Mouse (Mus musculus) c-Kit-positive CD71-positive TER-119-negative erythroid progenitor cells, embryonic 14.5 days (primary cell): ENCODE results near the gene Cbwd1.

Source experiments
- DNase-seq: peaks from one replicate; pipeline ENCODE4 v3.0.0-alpha.2; 2013; ENCODE audit warnings: low read depth

The Cbwd1 gene

DNA sequence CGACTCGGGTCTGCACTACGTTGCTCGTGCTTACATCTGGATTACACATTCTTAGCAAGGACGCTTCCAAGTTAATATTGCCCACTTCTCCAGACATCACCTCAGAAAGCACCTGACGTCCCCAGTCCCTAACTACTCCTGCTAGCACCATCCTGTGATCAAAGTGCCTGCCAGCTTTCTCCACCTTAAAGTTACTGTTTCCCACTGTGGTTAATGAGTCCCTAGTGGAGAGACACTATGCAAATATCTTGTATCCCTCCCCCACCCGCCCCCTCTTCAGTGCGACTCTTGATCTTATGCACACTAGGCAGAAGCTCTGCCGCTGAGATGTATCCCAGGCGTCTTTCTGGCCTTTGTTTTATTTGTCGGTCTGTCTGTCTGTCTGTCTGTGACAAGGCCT is 16.6 kb upstream of the Cbwd1 start:
- no peak for DNase-seq

DNA sequence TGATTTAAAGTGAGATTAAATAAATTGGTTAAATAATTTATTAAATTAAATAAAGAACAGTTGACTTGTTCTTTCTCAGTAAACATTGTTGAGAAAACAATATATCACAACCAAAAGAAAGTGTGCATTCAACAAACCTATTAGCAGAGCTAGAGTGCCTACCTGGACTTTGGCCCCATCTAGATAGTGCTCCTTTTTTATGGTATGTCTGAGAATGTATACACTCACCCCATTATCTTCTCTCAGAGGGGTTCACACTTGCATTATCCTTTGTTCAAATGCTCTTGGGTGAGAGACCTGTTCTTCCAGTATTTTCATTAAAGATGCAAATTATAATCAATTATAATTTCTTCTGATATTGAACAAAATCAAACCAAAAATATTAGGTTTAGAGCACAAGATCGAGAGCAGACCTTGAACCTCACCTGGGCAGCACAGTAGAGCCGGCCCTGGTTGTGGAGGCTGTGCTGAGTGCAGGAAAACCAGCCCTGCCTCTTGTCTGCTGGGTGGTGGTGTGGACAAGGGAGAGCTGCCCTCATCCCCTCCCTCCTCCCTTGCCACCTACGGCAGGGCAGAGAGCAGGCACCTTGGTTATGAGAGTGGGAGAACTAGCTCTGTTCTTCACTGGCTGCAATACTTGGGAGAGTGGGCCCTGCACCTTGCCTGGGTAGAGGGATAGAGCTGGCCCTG is 11.4 kb upstream of the Cbwd1 start:
- no peak for DNase-seq

DNA sequence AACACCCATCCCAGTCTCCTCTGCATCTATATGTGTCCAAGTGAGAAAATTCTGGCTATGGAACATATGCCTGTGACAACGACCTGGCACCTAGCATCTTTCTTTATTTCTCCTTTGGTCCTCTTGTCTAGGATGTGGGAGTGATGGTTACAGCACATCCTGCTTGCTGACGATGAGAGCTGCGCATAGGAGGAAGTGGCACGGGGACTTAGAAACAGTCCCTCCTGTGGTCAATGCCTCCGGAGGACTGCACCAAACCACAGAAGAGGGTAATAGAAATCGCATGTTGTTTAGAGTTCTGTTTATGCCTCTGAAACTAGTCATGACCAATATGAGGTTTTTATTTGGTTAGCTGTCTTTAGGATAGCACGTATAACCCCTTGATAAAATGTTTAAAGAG is 9.9 kb upstream of the Cbwd1 start:
- no peak for DNase-seq

DNA sequence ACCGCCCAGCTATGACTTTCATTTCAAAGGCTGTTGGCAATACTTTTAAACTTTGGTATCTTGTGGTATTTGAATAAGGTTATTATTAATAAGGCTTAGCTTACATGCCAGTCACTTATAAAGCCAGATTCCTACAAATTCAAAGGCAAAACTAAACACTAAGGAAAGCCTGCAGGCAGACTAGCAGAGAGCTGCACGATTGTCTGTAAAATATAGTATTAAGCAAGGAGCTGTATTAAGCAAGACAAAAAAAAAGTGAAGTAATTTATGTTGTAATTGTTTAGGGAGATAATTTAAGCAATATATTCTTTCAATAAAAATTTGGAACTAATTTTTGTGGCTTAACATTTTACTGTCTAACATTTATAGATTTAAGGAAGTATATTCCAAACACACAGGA is 5.5 kb upstream of the Cbwd1 start:
- DNase-seq, result no peak

DNA sequence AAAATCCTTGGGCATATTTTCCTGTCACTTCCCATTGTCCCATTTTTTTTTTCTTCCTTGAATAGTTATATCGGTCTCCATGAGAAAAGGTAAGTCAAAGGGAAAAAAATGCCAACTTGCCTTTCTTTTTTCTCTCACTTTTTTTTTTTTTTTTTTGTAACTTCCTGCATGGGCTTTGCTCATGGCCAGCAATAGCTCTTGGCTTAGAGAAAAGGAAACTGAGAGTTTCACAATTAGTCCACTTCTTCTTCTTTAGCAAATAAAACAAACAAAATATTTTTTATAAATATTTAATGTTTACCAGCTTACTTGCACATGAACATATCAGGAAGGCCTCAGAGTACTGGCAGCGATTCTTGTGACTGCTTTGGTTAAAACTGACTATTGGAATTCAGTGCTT is 4.8 kb upstream of the Cbwd1 start:
- DNase-seq, result no peak

DNA sequence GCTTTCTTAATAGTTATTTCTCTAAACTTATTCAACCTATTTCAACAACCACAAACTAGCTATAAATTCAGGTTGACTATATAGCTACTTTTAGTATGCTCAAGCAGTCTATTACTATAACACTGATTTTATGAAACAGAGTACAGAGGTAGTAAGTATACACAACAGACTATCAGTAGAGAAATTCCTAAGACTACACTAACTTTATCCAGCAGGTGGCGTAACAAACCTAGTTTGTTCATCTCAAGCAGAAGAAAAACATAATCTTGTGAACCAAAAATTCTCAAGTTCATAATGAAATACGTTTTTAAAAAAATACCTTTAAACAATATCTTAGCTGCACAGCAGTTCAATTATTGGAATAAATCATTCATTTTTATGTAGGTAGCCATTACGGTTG is 2.9 kb downstream of the Cbwd1 start:
- peak; percentile 59 for DNase-seq

DNA sequence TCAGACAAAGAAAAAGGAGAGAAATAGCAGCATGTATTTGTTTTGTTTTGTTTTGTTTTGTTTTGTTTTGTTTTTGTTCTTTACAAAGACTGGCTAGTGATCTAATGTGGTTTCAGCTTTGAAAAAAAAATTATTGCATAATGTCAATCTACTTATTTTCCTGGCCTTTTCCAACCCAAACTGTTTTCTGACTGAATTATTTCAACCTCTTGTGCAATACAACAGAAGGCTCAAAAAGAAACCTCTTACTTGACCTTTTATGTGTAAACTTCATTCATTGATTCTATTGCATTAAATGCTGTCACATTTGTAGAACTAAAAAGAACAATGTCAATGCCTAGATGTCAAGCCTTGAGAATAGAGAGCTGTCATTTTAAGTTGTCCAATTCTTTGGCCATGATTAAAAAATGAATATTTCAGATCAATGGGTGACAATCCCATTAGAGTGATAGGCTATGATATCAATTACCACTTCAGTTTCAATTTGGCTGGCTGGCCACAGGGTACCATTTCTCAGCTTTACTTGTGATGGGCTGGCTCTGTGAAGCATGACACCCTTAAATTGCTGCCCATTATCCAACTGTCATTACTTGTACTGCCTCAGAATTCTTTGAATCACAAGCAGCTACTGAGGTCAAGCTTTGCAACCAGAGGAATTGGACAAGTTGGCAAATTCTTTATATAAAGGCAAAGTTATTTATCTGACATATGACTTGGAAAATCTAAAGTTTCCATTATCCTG is 15.7 kb downstream of the Cbwd1 start:
- DNase-seq, result no peak

DNA sequence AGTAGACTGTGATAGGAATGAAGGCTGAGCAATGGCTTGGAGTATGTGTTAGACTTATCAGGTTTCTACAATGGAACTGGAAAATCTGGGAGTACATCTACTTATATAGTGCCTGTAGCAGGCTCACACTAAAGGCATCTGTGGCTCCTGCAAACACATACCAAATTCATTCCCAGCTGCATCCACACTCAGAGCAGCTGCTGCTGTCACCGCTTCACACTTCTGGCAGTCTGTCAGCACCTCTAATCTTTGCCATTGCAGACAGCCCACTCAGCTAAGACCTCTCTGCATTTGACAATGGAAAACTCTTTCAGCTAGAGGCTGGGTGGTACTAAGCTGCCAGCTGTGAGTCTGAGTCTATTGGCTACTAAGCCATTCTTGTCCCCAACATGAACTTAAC is 24.3 kb downstream of the Cbwd1 start:
- DNase-seq, result no peak

DNA sequence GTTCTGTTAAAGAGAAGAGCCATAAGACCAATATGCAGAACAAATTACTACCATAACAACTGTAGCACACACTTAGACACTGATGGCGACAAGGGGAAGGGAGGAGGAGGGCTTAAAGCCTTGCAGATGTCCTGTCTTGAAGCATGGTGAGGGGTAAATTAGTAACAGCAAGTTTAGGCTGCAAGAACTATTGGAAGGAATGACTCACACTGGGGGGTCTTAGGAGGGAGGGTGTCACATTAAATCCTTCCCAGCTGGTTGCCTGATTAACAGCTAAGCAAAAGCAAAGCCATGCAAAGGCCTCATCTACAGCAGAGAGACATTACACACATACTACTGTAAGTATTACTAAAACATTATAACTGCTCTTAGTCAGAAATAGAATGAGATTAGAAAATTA is 32.4 kb downstream of the Cbwd1 start:
- no peak for DNase-seq

DNA sequence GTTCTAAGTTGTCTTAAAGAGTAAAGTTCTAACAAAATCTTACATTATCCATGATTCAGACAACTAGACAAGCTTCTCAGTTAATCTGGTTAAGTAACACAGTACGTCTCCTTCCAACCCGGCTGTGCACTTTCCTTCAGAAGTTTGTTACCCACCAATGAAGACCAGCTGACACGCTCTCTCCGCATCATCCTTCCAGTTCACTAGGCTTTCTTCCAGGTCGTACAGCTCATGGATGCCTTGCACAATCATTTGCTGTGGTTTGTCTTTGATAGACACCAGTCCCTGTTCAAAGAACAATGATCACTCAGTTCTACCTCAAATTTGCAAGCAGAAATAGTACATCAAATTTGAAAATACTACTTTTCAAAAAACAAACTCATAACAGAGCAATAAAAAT is 40.5 kb downstream of the Cbwd1 start:
- no peak for DNase-seq

DNA sequence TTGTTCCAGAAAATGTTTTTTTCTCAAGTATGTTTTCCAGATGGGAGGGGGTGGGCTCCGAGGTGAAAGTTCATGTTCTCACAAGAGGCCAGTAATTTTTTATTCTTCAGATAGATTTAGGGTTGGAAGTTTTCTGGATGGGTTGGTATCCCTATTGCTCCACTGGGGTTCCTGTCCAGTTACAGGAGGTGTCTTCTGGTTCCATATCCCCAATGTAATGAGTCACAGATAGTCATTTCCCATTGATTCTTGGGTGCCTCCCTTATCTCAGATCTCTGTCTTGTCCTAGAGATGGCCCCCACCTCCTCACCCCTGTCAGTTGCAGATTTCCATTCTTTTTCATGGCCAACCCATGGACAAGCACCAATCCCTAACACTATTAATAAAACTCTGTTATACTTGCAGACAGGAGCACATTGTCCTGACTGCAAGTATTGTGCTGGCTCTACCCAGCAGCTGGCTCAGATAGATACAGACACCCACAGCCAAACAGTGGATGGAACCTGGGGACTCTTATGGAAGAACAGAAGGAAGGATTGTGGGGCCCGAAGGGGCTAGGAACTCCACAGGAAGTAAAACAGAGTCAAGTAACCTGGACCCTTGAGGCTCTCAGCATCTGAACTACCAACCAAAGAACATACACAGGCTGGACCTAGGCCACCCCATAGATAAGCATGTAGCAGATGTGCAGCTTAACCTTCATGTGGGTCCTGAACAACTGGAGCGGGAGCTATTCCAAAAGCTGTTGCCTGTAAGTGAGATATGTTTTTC is 52.8 kb downstream of the Cbwd1 start:
- DNase-seq, result no peak

DNA sequence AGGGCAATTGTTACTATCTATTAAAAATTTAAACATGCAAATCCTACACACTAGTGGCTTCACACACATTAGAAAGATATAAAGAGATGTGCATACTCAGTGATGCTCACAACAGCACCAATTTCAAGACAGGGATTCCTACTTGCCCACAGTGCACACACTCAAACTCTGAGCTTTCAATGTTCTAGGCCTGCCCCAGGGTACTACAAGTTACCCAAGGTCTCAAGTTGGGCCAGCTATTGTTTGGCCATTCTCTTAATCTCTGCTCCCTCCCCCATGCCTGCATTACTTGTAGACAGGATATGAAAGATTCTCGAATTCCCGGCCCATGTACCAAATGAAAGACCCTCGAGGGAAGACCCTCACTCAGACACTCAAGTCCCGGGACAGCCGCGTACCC is 53.8 kb downstream of the Cbwd1 start:
- no peak for DNase-seq

DNA sequence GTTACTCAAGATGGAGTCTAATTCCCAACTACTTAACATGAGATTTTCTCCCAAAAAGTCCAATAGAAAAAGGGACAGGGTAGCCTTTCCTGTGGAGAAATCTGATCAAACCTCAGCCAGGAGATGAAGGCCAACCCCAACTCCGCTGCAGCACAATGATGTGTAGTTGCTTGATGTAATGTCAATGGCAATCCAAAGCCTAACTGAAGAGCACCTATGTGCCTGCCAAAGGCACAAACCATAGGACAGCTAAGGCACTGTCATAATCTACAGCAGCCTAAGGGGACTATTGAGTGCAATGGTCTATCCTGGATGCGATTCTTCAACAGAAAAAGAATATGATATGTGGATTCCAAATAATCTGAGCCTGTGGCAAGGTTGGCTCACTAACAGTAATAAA is 58.6 kb downstream of the Cbwd1 start:
- no peak for DNase-seq

DNA sequence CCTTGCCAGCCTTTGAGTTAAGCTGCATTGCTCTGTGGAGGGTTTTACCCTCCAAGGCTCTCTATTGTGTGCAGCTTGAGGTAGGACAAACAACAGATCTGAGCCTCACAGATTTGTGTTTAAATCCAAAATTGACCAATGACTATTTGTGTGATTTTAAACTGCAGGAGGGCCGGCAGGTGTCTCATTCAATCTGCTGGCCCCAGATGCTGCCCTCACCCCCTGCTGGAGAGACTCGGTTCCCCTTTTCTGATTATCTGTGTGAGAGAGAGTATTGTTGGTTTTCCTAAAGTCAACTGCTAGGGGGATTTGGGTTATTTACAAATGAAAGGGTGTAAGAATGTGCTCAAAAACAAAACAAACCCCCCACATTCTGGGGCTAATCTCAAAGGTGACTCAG is 59.2 kb downstream of the Cbwd1 start:
- DNase-seq, result no peak

DNA sequence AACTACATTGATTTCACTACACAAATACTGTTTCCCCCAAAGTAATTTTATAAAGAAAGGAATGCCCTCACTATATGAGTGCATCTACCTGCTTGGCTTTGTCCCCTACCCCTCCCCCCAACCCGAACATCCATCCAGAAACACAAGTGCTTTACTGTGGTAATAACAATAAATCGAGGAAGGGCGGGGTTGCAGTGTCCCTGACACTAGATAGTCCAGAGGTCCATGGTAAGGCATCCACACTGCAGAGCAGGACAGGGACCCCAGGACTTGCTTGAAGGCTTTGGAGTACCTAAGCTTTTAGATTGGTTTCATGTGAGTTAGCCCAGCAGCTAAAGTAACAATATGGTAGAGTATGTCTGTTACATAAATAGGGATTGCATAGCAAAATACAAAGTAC is 59.7 kb downstream of the Cbwd1 start:
- no peak for DNase-seq

DNA sequence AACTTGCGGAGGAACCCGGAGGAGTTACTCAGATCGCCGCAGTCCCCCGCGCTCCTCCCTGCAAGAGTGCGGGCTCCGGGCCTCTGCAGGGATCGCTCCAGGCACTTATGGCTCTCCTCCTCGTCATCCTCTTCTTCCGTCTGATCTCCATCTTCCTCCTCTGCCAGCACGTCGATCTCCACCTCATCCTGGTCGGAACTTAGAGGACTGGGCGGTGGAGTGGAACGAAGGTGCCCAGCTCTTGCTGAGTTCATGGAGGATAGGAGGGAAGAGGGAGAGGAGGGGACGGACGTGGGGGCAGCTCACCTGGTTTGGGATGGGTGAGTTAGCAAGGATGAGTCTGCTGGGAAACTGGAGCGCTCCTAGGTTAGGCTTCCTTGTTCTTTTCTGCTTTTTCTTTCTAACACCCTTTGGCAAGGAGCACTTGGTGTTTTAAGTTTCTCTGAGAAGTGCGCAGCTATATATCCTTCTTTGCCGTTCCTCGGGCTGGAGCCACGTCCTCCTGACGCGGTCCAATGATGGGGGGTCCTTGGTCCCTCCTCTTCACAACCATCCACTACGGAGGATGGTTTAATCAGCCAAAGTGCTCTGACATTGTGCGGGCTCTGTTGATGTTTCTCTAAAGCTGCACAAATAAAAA is 60.7 kb downstream of the Cbwd1 start, which contains the start of gene Foxd4:
Gene Foxd4 (minus strand): TSS at position 617 of the 640 bp plus-strand sequence.
- DNase-seq, result no peak

DNA sequence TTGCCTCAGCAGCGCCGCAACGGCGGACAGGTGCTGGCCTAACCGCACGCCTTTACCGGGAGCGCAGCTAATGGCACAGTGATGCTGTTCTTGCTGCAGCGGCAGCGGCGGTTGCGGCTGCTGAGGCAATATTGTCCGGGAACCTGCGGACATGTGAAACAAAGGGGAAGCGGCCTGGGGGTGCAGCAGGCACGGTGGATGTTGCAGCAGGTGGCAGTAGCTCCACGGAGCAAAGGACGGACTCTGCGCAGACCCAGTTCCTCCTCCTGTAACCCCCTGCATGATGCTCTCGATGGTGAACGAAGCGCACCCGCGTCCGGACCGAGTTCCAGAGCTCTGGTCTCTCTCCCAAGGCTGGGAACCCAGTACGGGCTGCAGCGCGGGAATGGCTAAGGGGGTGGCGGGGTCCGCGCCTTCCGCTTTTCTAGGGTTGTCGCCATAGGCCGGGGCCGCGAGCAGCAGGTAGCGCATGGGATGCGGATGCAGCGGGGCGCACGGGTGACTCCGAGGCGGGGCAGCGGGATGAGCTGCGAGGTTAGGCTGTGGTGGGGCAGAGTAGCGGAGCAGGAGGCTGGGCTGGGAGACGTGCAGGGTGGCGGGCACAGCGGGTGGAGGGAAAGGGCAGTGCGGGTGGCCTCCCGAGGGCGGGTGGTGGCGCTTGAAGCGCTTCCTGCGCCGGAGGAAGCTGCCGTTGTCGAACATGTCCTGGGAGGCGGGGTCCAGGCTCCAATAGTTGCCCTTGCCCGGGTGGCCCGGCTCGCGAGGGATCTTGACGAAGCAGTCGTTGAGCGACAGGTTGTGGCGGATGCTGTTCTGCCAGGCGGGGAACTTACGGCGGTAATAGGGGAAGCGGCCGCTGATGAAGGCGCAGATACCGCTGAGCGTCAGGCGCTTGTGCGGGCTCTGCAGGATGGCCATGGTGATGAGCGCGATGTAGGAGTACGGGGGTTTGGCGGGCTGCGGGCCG is 61.5 kb downstream of the Cbwd1 start:
- no peak for DNase-seq

DNA sequence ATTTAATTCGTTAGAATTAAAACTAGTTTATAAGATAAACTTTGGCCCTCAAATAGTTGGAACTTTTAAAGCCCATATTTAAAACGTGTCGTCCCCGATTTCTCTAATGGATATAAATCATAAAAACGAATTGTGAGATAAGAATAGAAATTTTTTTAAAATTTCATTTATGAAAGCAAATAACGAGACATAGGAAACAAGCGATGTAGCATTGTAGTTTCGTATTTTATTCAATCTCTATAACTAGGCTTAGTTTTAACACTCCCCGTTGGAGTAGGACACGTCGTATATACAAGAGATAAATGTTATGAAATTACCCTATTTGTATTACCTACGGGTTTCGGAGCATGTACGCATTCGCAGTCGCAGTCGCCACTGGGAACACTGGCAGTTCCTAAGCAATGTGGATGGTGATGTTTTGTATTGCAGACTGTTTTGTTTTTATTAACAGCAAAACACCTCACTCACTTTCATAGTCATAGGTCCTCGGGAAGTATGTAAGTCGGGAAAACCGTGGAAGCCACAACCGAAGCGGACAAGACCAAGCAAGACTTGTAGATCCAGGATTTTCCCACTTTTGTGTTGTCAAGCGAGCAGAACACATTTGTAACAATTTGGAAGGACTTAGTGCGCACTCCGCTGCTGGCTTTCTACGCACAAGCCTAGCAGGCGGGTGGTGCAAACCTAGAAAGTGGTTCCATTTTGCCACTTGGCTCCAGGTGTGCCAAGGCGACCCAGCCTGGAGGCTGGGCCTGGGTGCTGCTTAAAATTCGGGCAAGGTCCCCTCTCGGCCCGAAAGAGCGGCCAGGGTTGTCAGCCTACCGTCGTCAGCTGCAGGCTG is 62.5 kb downstream of the Cbwd1 start:
- no peak for DNase-seq

DNA sequence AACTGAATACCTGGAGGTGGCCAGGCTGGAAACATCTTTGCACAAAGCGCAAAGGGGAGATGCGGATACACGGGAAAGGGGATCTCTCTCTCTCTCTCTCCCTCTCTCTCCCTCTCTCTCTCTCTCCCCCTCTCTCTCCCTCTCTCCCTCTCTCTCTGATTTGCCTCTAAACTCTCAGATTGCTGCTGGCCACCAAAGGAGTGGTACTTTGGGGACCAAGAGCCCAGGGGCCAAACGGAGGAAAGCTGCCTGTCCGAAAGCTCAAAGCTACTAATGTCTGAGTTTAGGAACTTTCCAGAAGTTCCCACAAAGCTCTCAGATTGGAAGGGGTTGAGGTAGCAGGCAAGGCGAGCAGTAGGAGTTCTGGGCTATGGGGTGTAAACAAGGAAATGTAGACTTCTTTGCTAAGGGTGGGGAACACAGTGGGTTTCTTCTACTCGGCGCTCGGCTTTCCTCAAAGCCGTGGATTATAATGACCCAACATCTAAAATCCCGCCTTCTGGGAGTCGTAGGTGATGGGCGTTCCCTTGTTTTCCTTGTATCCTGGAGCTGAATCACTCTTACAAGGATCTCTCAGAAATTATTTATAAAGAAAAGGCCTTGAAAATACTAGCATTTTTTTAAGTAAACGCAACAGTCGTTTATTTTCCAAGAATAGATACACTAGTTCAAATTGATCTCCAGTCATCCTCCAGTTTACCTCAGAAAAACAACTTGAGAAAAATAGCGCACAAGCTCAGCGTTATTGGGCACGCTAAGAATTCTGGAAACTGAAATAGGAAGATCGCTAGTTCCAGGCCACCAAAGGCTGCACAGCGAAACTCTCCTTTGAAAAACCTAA is 63.3 kb downstream of the Cbwd1 start:
- DNase-seq, result no peak
